Mouse (Mus musculus) testis, adult 2 months (tissue): ENCODE results near the gene Micu1. TPM values are rescaled to one million over a fixed set of nuclear protein-coding genes. Genes with fewer than 3 reads are reported as not detected.

Source experiments
- H3K27ac ChIP-seq: fragments of 200-500 bp; 2 replicates; pipeline ENCODE4 v1.5.1; 2012; ENCODE audit warnings: low read depth, low read length; ENCODE audit not compliant: control insufficient read depth, insufficient read depth
- H3K27me3 ChIP-seq: fragments of 200-500 bp; 2 replicates; pipeline ENCODE4 v1.6.1; 2012; ENCODE audit warnings: mild to moderate bottlenecking, low read length, moderate library complexity; ENCODE audit not compliant: control insufficient read depth, insufficient read depth
- H3K36me3 ChIP-seq: fragments of 200-500 bp; 2 replicates; pipeline ENCODE4 v1.6.1; 2012; ENCODE audit warnings: mild to moderate bottlenecking, low read length; ENCODE audit not compliant: control insufficient read depth, insufficient read depth
- H3K4me1 ChIP-seq: fragments of 200-500 bp; 2 replicates; pipeline ENCODE4 v1.6.1; 2012; ENCODE audit warnings: low read length; ENCODE audit not compliant: control insufficient read depth, insufficient read depth
- H3K4me3 ChIP-seq: fragments of 200-500 bp; 2 replicates; pipeline ENCODE4 v1.5.1; 2012; ENCODE audit warnings: low read depth, mild to moderate bottlenecking, low read length, moderate library complexity, mixed read lengths; ENCODE audit not compliant: control insufficient read depth
- CTCF ChIP-seq: fragments of 200-500 bp; IDR thresholded peaks from 2 replicates; pipeline ENCODE4 v1.5.1; 2012; ENCODE audit warnings: low read depth, mild to moderate bottlenecking, inconsistent platforms, low read length, moderate library complexity; ENCODE audit not compliant: control insufficient read depth, insufficient read depth, insufficient replicate concordance
- POLR2A ChIP-seq: fragments of 200-500 bp; IDR thresholded peaks from 2 replicates; pipeline ENCODE4 v1.6.1; 2012; ENCODE audit warnings: low read depth, mild to moderate bottlenecking, inconsistent platforms, low read length, moderate library complexity; ENCODE audit not compliant: control insufficient read depth
- polyA plus RNA-seq: library from polyadenylated mRNA; depleted of rRNA; stranded (reverse); fragments of >200 nt; gene quantifications from 2 replicates; pipeline ENCODE4 v1.2.3, GENCODE M21; 2012; rRNA removed

Micu1 gene
- 25.4 and 33.6 TPM in 2 replicates for polyA plus RNA-seq

GRCm38 (mm10) chr10:59702207-59703032 lies at the start of gene Micu1:
Micu1 (plus strand) TSS chr10:59702477.
- peak; percentile 80 for TF ChIP-seq POLR2A
- TF ChIP-seq CTCF, result no peak
- Histone ChIP-seq H3K27ac (peak within 1 kb of the TSS; percentile 63), H3K36me3 (no peaks in the 10 kb centered on the region), H3K4me1 (peaks cover 8% of the 10 kb centered on the region), H3K27me3 (no peaks in the 10 kb centered on the region), H3K4me3 (peak within 1 kb of the TSS; percentile 98)

DNA sequence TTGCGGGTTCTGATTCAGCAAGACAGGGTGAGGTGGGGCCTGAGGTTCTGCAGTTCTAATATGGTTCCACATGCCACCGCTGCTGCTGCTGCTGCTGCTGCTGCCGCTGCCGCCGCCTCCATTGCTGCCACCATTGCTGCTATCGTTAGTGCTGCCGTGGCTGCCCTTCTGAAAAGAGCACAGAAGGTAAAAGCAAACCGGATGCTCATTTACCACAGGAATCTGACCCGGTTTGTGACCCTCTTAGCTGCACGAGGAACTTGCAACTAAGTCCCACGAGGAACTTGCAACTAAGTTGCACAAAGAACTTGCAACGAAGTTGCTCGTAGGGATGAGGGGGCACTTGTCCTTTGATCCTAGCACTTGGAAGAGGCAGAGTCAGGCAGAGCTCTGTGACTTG lies 45.5 kb upstream of the Micu1 start:
- Histone ChIP-seq H3K4me1 (no peaks in the 10 kb centered on the region), H3K27ac (no peak overlapping the region), H3K36me3 (no peaks in the 10 kb centered on the region), H3K27me3 (no peaks in the 10 kb centered on the region), H3K4me3 (no peak overlapping the region)
- TF ChIP-seq POLR2A, result no peak
- no peak for TF ChIP-seq CTCF

DNA sequence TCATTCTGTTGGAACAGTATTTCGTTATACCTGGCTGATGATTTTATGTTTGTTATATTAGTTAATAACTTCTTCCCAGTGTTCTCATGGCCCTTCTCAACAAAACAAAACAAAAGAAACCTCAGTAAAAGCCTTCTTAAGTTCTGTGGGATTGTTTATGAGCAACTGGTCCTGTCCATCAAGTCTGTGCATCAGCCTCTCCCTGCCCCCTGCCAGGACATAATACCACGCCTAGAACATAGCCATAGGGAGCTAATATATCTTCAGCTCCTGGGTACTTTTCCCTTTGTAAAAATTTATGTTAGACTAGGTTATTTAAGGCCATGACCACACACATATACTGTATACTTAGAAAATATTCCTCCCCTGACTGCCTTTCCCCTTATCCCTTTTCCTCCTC lies 37.5 kb upstream of the Micu1 start:
- H3K36me3 ChIP-seq, result no peaks in the 10 kb centered on the region
- H3K4me3 ChIP-seq, result no peak overlapping the region
- H3K27me3 ChIP-seq, result no peaks in the 10 kb centered on the region
- no peak for TF ChIP-seq POLR2A
- TF ChIP-seq CTCF, result no peak
- no peak overlapping the region for H3K27ac ChIP-seq
- H3K4me1 ChIP-seq, result no peaks in the 10 kb centered on the region

GRCm38 (mm10) chr10:59665503-59666291 lies 36.6 kb upstream of the Micu1 start:
- H3K4me1 ChIP-seq, result no peaks in the 10 kb centered on the region
- TF ChIP-seq CTCF (no peak), POLR2A (no peak)
- H3K36me3 ChIP-seq, result no peaks in the 10 kb centered on the region
- no peak overlapping the region for H3K4me3 ChIP-seq
- no peak overlapping the region for H3K27ac ChIP-seq
- H3K27me3 ChIP-seq, result no peaks in the 10 kb centered on the region

DNA sequence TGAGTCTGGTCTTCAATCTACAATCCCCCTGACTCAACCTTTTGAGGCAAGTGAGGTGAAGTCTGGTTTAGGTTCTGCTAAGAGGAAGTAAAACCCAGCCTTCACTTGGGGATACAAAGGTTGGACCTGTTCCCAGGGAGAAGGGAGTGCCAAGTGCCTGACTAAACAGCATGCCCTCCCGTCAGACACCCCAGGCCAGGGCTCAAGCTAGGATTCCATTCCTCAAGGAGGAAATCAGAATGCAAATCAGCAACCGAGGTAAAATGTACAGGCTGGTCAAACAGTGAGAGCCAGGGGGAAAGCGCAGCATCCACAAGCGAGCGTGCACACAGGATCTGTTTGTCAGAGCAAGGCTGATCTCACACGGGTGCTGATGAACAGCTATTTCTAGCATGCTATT lies 34.9 kb upstream of the Micu1 start:
- H3K27ac ChIP-seq, result no peak overlapping the region
- H3K4me1 ChIP-seq, result no peaks in the 10 kb centered on the region
- H3K4me3 ChIP-seq, result no peak overlapping the region
- TF ChIP-seq CTCF (no peak), POLR2A (no peak)
- no peaks in the 10 kb centered on the region for H3K27me3 ChIP-seq
- no peaks in the 10 kb centered on the region for H3K36me3 ChIP-seq

GRCm38 (mm10) chr10:59668491-59668890 lies 33.8 kb upstream of the Micu1 start:
- Histone ChIP-seq H3K27ac (no peak overlapping the region), H3K27me3 (no peaks in the 10 kb centered on the region), H3K4me3 (no peak overlapping the region), H3K36me3 (no peaks in the 10 kb centered on the region), H3K4me1 (no peaks in the 10 kb centered on the region)
- TF ChIP-seq POLR2A, result no peak
- TF ChIP-seq CTCF, result no peak

- no peak overlapping the region for H3K4me3 ChIP-seq
- H3K27me3 ChIP-seq, result no peaks in the 10 kb centered on the region
- H3K27ac ChIP-seq, result no peak overlapping the region
- no peaks in the 10 kb centered on the region for H3K4me1 ChIP-seq
- TF ChIP-seq POLR2A, result no peak
- TF ChIP-seq CTCF, result no peak
- no peaks in the 10 kb centered on the region for H3K36me3 ChIP-seq
Measured at GRCm38 (mm10) chr10:59677836-59678235, 24.4 kb upstream of the Micu1 start.
